Mouse (Mus musculus) CD4-positive, CD25-positive, alpha-beta regulatory T cell, adult 9 weeks (primary cell): ENCODE data around the gene Acadm. TPM values are rescaled to one million over a fixed set of nuclear protein-coding genes. Genes with fewer than 3 reads are reported as not detected.

Source experiments
- polyA plus RNA-seq: library from polyadenylated mRNA; unstranded; fragments of 100-300 nt; shearing (Covaris generic); gene quantifications from one replicate; pipeline ENCODE4 v1.2.1, GENCODE M21; 2017

Acadm gene
- 63.4 TPM for polyA plus RNA-seq

GRCm38 (mm10) chr3:153944335-153944990 is at the start of gene Acadm:
Gene Acadm (minus strand): TSS chr3:153944632.

DNA sequence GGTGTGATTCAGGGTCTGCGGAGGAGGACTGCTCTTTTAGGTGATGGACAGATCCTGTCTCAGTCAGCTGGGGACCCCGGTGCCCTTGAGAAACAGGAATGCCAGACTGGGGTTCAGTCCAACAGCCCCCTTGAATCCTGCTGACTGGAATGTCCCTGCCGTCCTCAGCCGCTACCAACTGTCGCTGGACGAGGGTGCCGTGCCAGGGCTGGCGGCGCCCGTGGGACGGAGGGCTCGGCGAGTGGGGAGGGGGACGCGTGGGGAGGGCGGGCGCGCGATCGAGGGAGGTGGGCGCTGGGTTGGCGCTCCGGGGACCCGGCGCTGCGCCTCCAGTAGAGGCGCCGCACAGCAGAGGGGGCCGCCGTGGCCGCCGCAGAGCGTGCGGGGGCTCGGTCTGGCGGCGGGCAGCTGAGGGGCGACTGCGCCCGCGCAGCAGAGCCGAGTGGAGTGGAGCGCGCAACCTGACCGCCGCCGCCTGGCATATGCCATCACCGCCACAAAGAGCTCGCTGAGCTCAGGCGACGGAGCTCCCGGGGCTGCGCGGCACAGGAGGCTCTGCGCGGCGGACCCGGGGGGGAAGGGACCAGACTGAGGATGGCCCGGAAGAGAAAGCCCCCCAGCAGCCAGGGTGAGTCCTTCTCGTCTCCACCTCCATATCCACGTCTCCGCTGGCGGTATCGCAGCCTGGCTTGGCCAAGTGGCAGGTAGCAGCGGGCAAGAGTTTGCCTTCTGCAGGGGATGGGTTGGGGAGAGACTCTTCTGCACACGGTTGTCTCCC is 28.9 kb upstream of the Acadm start, which contains the start of gene Slc44a5:
TSS of gene Slc44a5 (plus strand) at position 266 of the 778 bp plus-strand sequence.

DNA sequence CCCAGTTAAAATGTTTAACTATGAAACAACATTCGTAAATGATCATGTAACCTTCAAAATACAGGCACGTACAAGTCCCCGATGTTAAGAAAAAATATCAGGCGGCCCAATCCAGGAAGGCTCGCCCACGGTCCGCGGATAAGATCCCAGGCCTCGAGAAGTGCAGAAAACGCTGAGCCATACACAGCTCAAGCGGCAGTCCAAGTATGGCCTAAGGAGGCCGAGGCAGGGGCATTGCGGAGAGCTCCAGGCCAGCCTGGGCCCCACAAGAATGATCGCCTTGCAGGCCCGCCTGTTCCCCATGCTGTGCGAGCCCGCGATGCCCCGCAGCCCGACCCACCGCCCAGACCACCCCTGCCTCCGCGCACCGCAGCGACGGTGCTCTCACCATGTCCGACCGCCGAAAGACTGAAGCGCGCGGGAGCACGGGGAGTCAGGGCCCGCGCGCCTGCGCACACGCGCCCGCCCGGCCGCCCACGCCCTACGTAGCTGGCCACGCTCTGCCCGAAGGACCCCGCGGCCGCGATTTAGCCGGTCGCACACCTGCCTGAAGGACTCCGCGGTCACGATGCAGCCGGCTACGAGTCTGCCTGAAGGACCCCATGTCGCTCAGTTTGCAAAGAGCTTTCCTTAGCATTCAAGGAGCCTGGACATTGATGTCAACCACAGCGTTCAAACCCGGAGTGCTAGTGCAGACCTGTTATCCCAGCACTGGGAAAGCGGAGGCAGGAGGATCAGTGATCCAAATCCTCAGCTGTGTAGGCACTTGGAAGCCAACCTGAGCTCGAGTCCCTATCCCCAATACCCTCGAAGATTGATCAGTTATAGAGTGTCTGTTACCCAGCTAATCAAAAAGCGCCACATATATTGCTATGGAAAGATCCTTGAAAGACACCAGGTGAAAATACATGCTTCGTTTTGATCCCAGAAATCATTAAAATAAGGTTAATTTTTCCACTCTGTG is 31.6 kb downstream of the Acadm start, which contains the start of gene Rabggtb:
TSS of gene Rabggtb (minus strand) at position 464 of the 964 bp plus-strand sequence.

DNA sequence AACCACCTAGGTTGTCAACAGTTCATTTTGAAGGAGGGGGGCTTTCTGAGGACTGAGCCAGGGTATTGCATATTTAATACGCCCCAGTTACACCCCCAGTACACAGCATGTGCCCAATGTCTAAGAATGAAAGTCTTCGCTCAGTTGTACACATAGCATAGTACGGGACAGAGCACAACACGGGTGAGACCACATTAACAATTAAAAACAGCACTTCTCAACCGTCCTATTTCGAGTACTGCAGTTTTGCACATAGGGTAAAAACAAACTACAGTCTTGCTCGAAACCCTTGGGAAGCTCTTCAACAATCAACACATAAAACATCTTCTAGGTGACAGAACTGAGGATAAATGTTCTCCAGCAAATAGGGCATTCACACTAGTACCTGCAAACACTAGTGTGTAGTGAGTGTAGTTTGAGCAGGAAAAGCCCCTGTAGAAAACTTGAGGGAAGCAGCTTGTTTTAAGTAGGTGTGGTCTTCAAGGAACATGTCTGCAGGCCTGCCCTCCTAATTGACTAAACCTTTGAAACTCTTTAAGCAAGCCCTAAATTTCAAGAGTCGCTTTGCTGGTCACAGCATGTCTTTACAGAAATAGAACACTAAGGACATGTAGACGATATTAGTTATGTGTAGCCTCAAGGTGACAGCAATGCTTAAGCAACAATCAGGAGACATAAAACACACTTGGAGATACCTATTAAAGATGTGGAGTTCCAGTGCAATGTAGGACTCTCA is 38.1 kb downstream of the Acadm start, which contains the start of gene Msh4:
TSS of gene Msh4 (minus strand) at position 3 of the 736 bp plus-strand sequence.

Other genes with a start within 250 kb of the Acadm start
- 54.0 TPM for gene St6galnac3, start 219.5 kb downstream of the Acadm start, polyA plus RNA-seq
- not detected for gene Asb17, start 100.4 kb downstream of the Acadm start, polyA plus RNA-seq
- not detected for gene Msh4, start 38.5 kb downstream of the Acadm start, polyA plus RNA-seq
- 38.1 TPM for gene Rabggtb, start 31.6 kb downstream of the Acadm start, polyA plus RNA-seq
- not detected for gene Slc44a5, start 28.8 kb upstream of the Acadm start, polyA plus RNA-seq